10 mouse cellular contexts compared by ENCODE assay signal in genomic region chr19:25268532-25268931, GRCm38 (mm10). TPM values are rescaled to one million over a fixed set of nuclear protein-coding genes. Genes with fewer than 3 reads are reported as not detected.
DNase-seq lines count a peak whose midpoint lies in the region; ATAC-seq lines count a peak whose summit lies in the region.
"Had no signal": no experiment of that assay in that cellular context is flagged by ENCODE, and none has a peak within 500 bp of the region (broad histone marks: within the 10 kb centered on the region; RNA-seq: fewer than 3 reads in every experiment).

No protein-coding gene starts in this region.

- no peaks in the 10 kb centered on the region for H3K36me3 ChIP-seq in heart, embryonic 10.5 days
- H3K36me3 ChIP-seq: limb, embryonic 13.5 days had no signal

- H3K4me3 ChIP-seq in heart, embryonic 10.5 days = no peak overlapping the region
- H3K4me3 ChIP-seq: limb, embryonic 13.5 days had no signal

- WGBS in heart, embryonic 10.5 days = 84% methylated on average over 6 of the region's 6 CpGs

- H3K4me1 ChIP-seq in heart, embryonic 10.5 days = peaks cover 47% of the 10 kb centered on the region

- H3K27ac ChIP-seq in heart, embryonic 10.5 days = no peak overlapping the region
- H3K27ac ChIP-seq: limb, embryonic 13.5 days had no signal

- H3K27me3 ChIP-seq in heart, embryonic 10.5 days (ENCODE audit: insufficient read depth, poor library complexity, severe bottlenecking) = no peaks in the 10 kb centered on the region
- H3K27me3 ChIP-seq: CH12.LX; limb, embryonic 13.5 days had no signal

- peak; percentile 95 for DNase-seq in heart, adult 11 months
- DNase-seq in heart, embryonic 10.5 days (ENCODE audit: low spot score) = no peak
- DNase-seq in adrenal gland, postnatal 10 days = peak; percentile 77
- peak; percentile 30 to 40 for DNase-seq in frontal cortex, postnatal 25 days (ENCODE audit: low spot score in 2 of 2)
- peak; percentile 67 for DNase-seq in layer of hippocampus, adult 9-11 months
- peak; percentile 69 for DNase-seq in right cerebral cortex, adult 18-20 months
- DNase-seq in B cell, adult 2 months = no peak

- ATAC-seq in megakaryocyte progenitor cell, adult 5-6 weeks (replicated peaks; ENCODE audit: poor library complexity) = no peak

- no peaks in the 10 kb centered on the region for H3K9me3 ChIP-seq in heart, embryonic 10.5 days

RNA-seq across cellular contexts. Expression of gene Kank1, which starts 31.8 kb away (rescaled TPM):
- polyA plus RNA-seq in heart, embryonic 10.5 days (2016; fragmentation: Nextera tagmentation; extraction: Ambion mirVana) = 49.2 and 69.8 TPM in 2 replicates
- 10 to 100 TPM; 25.5 to 34.1 TPM for total RNA-seq in adrenal gland, postnatal 10 days (2021)
- not detected in 2 replicates for total RNA-seq in megakaryocyte progenitor cell, adult 5-6 weeks (2015)
- total RNA-seq in megakaryocyte progenitor cell, adult 5-6 weeks (2017) = not detected in 2 replicates

Comparison
In these comparisons a context has a peak if more than half of its experiments do, and no peak if none do; other contexts are left out.
1. DNase-seq: peak in heart, adult 11 months (single experiment), adrenal gland, postnatal 10 days (single experiment), frontal cortex, postnatal 25 days (2 of 2), layer of hippocampus, adult 9-11 months (single experiment) and right cerebral cortex, adult 18-20 months (single experiment); none in heart, embryonic 10.5 days (single experiment) and B cell, adult 2 months (0 of 2).
2. RNA of gene Kank1, which starts 31.8 kb away (total RNA-seq): 25.5 to 34.1 TPM in adrenal gland, postnatal 10 days; not detected in megakaryocyte progenitor cell, adult 5-6 weeks; every median in the first group is over 10 times any median in the second.